Mouse (Mus musculus): ENCODE measurements at regions not wholly inside any gene's neighbourhood (a gene's known extent, or its start where the extent isn't known, plus 50 kb on each side); places are given as distances from the start of the nearest gene placed in this dataset.

DNA sequence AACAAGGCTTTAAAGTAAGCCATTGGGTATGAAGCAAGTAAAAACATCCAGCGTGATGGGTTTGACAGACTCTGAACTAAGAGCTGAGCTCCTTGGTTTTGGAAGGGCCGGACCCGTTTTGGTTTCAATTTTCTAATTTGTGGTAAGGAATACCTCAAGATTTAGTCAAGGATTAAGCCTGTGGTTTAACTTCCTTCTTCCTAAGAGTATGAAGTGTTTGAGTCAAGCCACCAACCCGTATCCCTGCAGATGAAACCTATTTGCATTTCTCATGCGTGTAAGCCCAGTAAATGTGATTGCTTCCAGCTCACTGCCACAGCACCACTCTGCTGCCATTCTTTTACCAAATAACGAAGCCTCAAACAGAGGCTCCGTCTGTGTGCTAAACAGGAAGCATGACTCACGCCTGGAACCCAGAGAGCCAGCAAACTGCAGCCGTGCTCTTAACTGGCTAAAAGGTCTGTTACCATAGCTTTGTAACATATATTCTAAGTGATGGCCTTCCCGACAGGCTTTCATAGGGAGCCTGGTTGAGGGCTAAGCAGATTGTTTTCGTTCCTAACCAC is 149.7 kb downstream of the Etv1 start:
- H3K9ac ChIP-seq (replicated peaks; ENCODE audit: low read depth, low read length): no peak overlapping the region
- H3K4me1 ChIP-seq (ENCODE audit: control insufficient read depth, insufficient read depth, low read length): no peaks in the 10 kb centered on the region
- peak overlapping the region; percentile 7; the same call in 1 of the 2 replicates for H3K4me2 ChIP-seq (ENCODE audit: low read depth, low read length)
- H3K4me3 ChIP-seq (ENCODE audit: low read depth, low read length): no peak overlapping the region
- H3K27me3 ChIP-seq (ENCODE audit: control insufficient read depth, insufficient read depth, low read length): no peaks in the 10 kb centered on the region
- ATAC-seq (ENCODE audit: low read depth): peak; percentile 65; the same call in 1 of the 2 replicates
- no peaks in the 10 kb centered on the region for H3K36me3 ChIP-seq (ENCODE audit: control insufficient read depth, insufficient read depth, low read length)
- no peak overlapping the region for H3K27ac ChIP-seq (ENCODE audit: low read depth, low read length)
- H3K9me3 ChIP-seq (ENCODE audit: control insufficient read depth, low read length): no peaks in the 10 kb centered on the region
- 53% methylated on average over 11 of the region's 11 CpGs for WGBS

- no peak for ATAC-seq (ENCODE audit: low read depth)
- no peaks in the 10 kb centered on the region for H3K27me3 ChIP-seq (ENCODE audit: control insufficient read depth, insufficient read depth, low read length)
- no peaks in the 10 kb centered on the region for H3K36me3 ChIP-seq (ENCODE audit: control insufficient read depth, insufficient read depth, low read length)
- H3K4me1 ChIP-seq (ENCODE audit: control insufficient read depth, insufficient read depth, low read length): no peaks in the 10 kb centered on the region
- no peaks in the 10 kb centered on the region for H3K9me3 ChIP-seq (ENCODE audit: control insufficient read depth, low read length)
- no peak overlapping the region for H3K9ac ChIP-seq (replicated peaks; ENCODE audit: low read depth, low read length)
- no peak overlapping the region for H3K27ac ChIP-seq (ENCODE audit: low read depth, low read length)
- H3K4me2 ChIP-seq (ENCODE audit: low read depth, low read length): no peak overlapping the region
- no peak overlapping the region for H3K4me3 ChIP-seq (ENCODE audit: low read depth, low read length)
- WGBS: 89% methylated on average over 1 of the region's 1 CpGs
Measured at GRCm38 (mm10) chr12:38929644-38930043, 150.5 kb downstream of the Etv1 start.

- Histone ChIP-seq H3K4me1 (ENCODE audit: control insufficient read depth, insufficient read depth, low read length) (no peaks in the 10 kb centered on the region), H3K36me3 (ENCODE audit: control insufficient read depth, insufficient read depth, low read length) (no peaks in the 10 kb centered on the region), H3K27me3 (ENCODE audit: control insufficient read depth, insufficient read depth, low read length) (no peaks in the 10 kb centered on the region), H3K9me3 (ENCODE audit: control insufficient read depth, low read length) (no peaks in the 10 kb centered on the region), H3K9ac (replicated peaks; ENCODE audit: low read depth, low read length) (no peak overlapping the region), H3K27ac (ENCODE audit: low read depth, low read length) (no peak overlapping the region), H3K4me3 (ENCODE audit: low read depth, low read length) (no peak overlapping the region), H3K4me2 (ENCODE audit: low read depth, low read length) (no peak overlapping the region)
- 91% methylated on average over 2 of the region's 2 CpGs for WGBS
- no peak for ATAC-seq (ENCODE audit: low read depth)
Measured at GRCm38 (mm10) chr12:38931769-38932168, 152.6 kb downstream of the Etv1 start.

DNA sequence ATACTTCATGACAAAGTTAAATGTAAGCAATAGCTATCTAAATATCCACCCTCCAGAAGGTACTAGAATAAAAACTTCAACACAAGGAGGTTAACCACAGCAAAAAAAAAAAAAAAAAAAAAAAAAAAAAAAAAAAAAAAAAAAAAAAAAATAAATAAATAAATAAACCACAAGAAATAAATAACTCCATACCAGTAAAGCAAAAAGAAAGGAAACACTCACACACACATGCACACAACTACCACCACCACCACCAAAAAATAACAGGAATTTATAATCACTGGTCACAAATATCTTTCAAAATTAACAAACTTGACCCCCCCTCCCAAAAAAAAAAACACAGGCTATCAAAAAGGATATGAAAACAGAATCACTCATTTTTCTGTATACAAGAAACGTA is 180.4 kb downstream of the Etv1 start:
- H3K27ac ChIP-seq (ENCODE audit: low read depth, low read length): no peak overlapping the region
- no peak overlapping the region for H3K9ac ChIP-seq (replicated peaks; ENCODE audit: low read depth, low read length)
- no peaks in the 10 kb centered on the region for H3K36me3 ChIP-seq (ENCODE audit: control insufficient read depth, insufficient read depth, low read length)
- WGBS: 69% methylated on average over 1 of the region's 1 CpGs
- no peak overlapping the region for H3K4me3 ChIP-seq (ENCODE audit: low read depth, low read length)
- no peaks in the 10 kb centered on the region for H3K27me3 ChIP-seq (ENCODE audit: control insufficient read depth, insufficient read depth, low read length)
- no peaks in the 10 kb centered on the region for H3K9me3 ChIP-seq (ENCODE audit: control insufficient read depth, low read length)
- no peaks in the 10 kb centered on the region for H3K4me1 ChIP-seq (ENCODE audit: control insufficient read depth, insufficient read depth, low read length)
- ATAC-seq (ENCODE audit: low read depth): no peak
- H3K4me2 ChIP-seq (ENCODE audit: low read depth, low read length): no peak overlapping the region

GRCm38 (mm10) chr12:38962302-38962701 is 183.1 kb downstream of the Etv1 start:
- H3K4me3 ChIP-seq (ENCODE audit: low read depth, low read length): no peak overlapping the region
- no peaks in the 10 kb centered on the region for H3K36me3 ChIP-seq (ENCODE audit: control insufficient read depth, insufficient read depth, low read length)
- H3K27me3 ChIP-seq (ENCODE audit: control insufficient read depth, insufficient read depth, low read length): no peaks in the 10 kb centered on the region
- no peak overlapping the region for H3K9ac ChIP-seq (replicated peaks; ENCODE audit: low read depth, low read length)
- H3K4me2 ChIP-seq (ENCODE audit: low read depth, low read length): no peak overlapping the region
- no peak for ATAC-seq (ENCODE audit: low read depth)
- H3K9me3 ChIP-seq (ENCODE audit: control insufficient read depth, low read length): no peaks in the 10 kb centered on the region
- H3K4me1 ChIP-seq (ENCODE audit: control insufficient read depth, insufficient read depth, low read length): no peaks in the 10 kb centered on the region
- H3K27ac ChIP-seq (ENCODE audit: low read depth, low read length): no peak overlapping the region

- Histone ChIP-seq H3K9me3 (ENCODE audit: control insufficient read depth, low read length) (no peaks in the 10 kb centered on the region), H3K27ac (ENCODE audit: low read depth, low read length) (no peak overlapping the region), H3K9ac (replicated peaks; ENCODE audit: low read depth, low read length) (no peak overlapping the region), H3K4me3 (ENCODE audit: low read depth, low read length) (no peak overlapping the region), H3K27me3 (ENCODE audit: control insufficient read depth, insufficient read depth, low read length) (no peaks in the 10 kb centered on the region), H3K4me1 (ENCODE audit: control insufficient read depth, insufficient read depth, low read length) (no peaks in the 10 kb centered on the region), H3K36me3 (ENCODE audit: control insufficient read depth, insufficient read depth, low read length) (no peaks in the 10 kb centered on the region), H3K4me2 (ENCODE audit: low read depth, low read length) (no peak overlapping the region)
- ATAC-seq (ENCODE audit: low read depth): no peak
- WGBS: 67% methylated on average over 2 of the region's 2 CpGs
Measured at GRCm38 (mm10) chr12:38970347-38970746, 191.2 kb downstream of the Etv1 start.

DNA sequence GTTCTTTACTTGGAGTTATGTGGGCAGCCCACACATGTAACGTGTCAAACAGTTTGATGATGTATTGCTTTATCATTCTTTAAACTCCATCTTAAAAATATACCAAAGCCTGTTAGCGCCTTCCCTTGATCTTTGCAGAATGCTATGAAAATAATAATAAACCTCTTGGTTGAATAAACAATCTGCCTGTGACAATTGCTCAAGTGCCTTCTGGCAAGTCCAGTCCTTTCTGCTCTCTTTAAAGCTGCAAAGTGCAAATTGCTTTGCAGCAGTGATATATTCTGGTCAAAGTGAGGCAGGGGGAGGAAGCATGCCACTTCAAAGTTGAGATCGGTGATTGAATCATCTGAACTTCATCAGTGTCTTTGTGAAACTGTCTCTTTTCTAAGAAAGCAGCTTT is 193.0 kb downstream of the Etv1 start:
- WGBS: 87% methylated on average over 3 of the region's 3 CpGs
- Histone ChIP-seq H3K27ac (ENCODE audit: low read depth, low read length) (no peak overlapping the region), H3K9ac (replicated peaks; ENCODE audit: low read depth, low read length) (no peak overlapping the region), H3K9me3 (ENCODE audit: control insufficient read depth, low read length) (no peaks in the 10 kb centered on the region), H3K4me3 (ENCODE audit: low read depth, low read length) (no peak overlapping the region), H3K4me1 (ENCODE audit: control insufficient read depth, insufficient read depth, low read length) (no peaks in the 10 kb centered on the region), H3K27me3 (ENCODE audit: control insufficient read depth, insufficient read depth, low read length) (no peaks in the 10 kb centered on the region), H3K36me3 (ENCODE audit: control insufficient read depth, insufficient read depth, low read length) (no peaks in the 10 kb centered on the region), H3K4me2 (ENCODE audit: low read depth, low read length) (no peak overlapping the region)
- ATAC-seq (ENCODE audit: low read depth): no peak

DNA sequence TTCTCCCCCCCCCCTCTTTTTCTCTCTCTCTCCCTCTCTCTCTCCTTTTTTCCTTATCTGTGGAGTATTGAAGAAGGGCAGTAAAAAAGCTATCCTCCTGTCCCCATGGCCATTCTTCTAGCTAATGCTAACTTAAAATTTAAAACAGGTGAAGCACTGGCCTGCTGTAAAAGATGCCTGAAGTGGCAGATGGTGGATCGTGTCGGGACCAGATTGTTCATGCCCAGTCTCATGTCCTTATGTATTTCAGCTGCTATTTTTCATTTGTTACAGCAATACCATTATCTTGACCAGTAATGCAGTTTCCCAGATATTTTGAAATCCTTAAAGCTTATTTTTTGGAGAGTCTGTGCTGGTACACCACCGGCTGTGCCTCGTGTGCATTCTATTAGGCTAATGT is 196.3 kb downstream of the Etv1 start:
- 90% methylated on average over 4 of the region's 4 CpGs for WGBS
- Histone ChIP-seq H3K27ac (ENCODE audit: low read depth, low read length) (no peak overlapping the region), H3K4me1 (ENCODE audit: control insufficient read depth, insufficient read depth, low read length) (no peaks in the 10 kb centered on the region), H3K36me3 (ENCODE audit: control insufficient read depth, insufficient read depth, low read length) (no peaks in the 10 kb centered on the region), H3K27me3 (ENCODE audit: control insufficient read depth, insufficient read depth, low read length) (no peaks in the 10 kb centered on the region), H3K9ac (replicated peaks; ENCODE audit: low read depth, low read length) (no peak overlapping the region), H3K4me2 (ENCODE audit: low read depth, low read length) (no peak overlapping the region), H3K9me3 (ENCODE audit: control insufficient read depth, low read length) (no peaks in the 10 kb centered on the region), H3K4me3 (ENCODE audit: low read depth, low read length) (no peak overlapping the region)
- no peak for ATAC-seq (ENCODE audit: low read depth)

GRCm38 (mm10) chr12:38982423-38982822 is 203.2 kb downstream of the Etv1 start:
- Histone ChIP-seq H3K9ac (replicated peaks; ENCODE audit: low read depth, low read length) (no peak overlapping the region), H3K4me3 (ENCODE audit: low read depth, low read length) (no peak overlapping the region), H3K27ac (ENCODE audit: low read depth, low read length) (no peak overlapping the region), H3K9me3 (ENCODE audit: control insufficient read depth, low read length) (no peaks in the 10 kb centered on the region), H3K4me2 (ENCODE audit: low read depth, low read length) (no peak overlapping the region), H3K27me3 (ENCODE audit: control insufficient read depth, insufficient read depth, low read length) (no peaks in the 10 kb centered on the region), H3K36me3 (ENCODE audit: control insufficient read depth, insufficient read depth, low read length) (no peaks in the 10 kb centered on the region), H3K4me1 (ENCODE audit: control insufficient read depth, insufficient read depth, low read length) (no peaks in the 10 kb centered on the region)
- no peak for ATAC-seq (ENCODE audit: low read depth)

DNA sequence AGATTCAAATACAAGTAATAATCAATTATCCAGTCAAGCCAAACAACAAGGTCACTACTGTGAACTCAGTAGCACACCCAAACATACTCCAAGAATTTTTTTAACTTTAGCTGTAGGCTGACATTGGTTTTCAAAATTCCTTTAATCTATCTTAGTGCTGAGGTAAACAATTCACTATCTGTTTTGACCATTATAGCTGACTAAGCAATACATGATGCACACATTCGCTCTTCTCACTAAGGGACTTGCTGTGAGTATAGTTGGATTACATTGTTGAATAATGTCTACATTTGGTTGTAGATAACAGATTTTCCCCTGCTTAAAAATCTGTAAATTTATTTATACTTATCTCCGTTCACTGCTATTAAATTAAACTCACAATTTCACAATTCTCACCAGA is 206.7 kb downstream of the Etv1 start:
- 91% methylated on average over 2 of the region's 2 CpGs for WGBS
- ATAC-seq (ENCODE audit: low read depth): no peak
- Histone ChIP-seq H3K9me3 (ENCODE audit: control insufficient read depth, low read length) (no peaks in the 10 kb centered on the region), H3K27me3 (ENCODE audit: control insufficient read depth, insufficient read depth, low read length) (no peaks in the 10 kb centered on the region), H3K9ac (replicated peaks; ENCODE audit: low read depth, low read length) (no peak overlapping the region), H3K27ac (ENCODE audit: low read depth, low read length) (no peak overlapping the region), H3K4me3 (ENCODE audit: low read depth, low read length) (no peak overlapping the region), H3K36me3 (ENCODE audit: control insufficient read depth, insufficient read depth, low read length) (no peaks in the 10 kb centered on the region), H3K4me1 (ENCODE audit: control insufficient read depth, insufficient read depth, low read length) (no peaks in the 10 kb centered on the region), H3K4me2 (ENCODE audit: low read depth, low read length) (no peak overlapping the region)
